Mouse (Mus musculus) urinary bladder, postnatal 25 days (tissue): ENCODE measurements around the gene Spr.
"Not testable (repeated sequence)": the region's sequence is repeated elsewhere in the genome, so short reads cannot be mapped to it uniquely, and the experiment has no call there.

Experiments used
- DNase-seq: peaks from one replicate; pipeline ENCODE4 v3.0.0; 2022; ENCODE audit warnings: low spot score

Gene Spr

DNA sequence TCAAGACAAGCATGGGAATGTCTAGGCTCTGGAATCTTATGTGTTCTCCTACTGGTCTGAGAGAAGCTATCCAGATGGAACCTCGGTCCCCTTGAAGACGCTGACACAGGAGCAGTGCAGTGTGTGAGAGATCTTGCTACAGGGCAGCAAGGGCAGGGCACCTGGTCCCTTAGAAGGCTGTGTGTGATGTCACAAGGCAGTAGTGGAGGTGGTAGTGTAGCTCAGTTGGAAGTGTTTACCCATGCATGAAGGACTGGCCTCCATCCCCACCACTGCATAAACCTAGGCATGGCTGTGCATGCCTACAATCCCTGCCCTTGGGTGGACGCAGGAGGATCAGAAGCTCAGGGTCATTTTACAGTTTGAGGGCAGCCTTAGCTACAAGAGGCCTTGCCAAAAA, 5.3 kb downstream of the Spr start:
- DNase-seq, result not testable (repeated sequence)

DNA sequence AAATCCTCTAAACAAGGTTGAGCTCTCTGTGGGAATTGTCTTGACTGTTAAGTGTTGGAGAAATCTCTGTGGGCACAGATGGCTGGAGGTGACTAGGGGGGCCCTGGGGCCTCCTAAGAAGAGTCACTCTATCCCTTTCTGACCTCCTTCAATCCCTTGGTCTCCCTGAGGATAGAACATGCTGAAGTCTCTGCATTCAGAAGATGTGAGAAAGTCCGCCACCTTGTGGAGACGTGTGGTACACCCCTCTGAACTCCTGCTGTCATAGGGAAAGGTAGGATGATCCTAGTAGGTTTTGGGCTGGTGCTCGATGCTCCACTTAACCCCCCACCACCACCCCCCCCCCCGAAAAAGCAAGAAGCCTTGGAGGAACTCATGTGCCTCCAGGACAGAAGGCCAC, 5.9 kb downstream of the Spr start:
- DNase-seq, result peak; percentile 66

DNA sequence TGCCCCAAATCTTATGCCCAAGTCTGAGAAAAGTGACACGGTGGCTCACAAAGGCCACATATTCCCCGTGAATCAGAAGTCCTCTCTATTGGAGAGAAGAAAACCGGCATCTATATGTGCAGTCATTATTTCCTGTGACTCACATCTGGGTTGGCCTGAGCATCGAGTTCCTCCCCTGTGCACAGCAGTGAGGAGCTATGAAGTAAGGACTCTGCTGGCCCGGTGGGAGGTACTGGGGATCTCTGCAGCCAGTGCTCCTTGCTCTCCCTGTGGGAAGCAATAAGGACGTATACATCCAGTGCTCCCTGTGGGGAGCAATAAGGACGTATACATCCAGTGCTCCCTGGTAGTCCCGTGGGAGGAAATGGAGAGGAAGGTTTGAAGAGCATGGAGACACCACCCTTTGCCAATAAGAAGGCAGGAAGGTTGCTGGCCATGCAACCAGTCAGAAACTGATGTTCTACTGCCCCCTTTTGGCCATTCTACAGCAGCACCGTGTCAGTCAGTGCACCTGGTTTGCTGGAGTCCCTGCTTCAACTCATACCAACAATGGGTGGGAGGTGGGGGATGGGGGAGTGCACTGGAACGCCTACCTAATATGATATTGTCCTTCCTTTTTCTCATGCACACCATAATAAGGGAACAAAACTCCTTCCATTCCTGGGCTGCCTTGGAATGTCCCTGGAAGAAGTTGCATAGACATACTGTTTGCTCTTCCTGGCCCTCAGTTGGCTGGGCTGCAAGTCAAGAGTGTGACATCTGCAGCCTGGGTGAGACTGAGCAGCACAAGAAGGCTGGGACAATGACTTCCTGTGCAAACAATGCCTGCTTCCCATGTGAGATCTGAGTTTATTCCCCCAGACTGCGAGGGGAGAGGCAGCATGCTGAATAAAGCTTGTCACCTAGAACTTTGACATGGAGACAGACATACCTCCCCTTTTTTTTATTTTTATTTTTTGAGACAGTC, 19.7 kb downstream of the Spr start:
- DNase-seq, result peak; percentile 29

DNA sequence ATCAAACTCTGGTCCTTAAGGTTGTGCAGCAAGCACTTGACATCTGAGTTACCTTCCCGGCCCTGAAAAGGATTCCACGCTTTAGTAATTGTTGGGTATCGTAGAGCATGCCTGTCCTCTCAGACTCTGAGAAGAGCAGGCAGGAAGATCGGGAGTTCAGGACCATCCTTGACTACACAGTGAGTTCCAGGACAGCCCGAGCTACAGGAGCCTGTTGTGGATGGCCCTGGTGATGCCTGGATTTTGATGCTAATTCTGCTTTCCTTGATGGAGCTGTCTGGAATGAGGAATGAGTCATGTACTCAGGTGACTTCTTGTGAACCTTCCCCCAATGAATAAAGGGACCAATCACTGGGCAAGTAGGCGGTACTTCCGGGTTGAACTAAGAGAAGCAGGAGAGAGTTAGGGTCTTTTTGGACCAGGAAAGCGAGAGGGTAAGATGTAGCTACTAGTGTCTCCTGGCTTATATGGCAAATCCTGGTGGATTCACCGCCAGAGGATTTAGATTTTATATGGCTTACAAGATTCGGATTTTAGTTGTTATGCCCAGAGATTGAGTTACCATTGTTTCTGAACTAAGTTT, 32.4 kb downstream of the Spr start:
- no peak for DNase-seq

DNA sequence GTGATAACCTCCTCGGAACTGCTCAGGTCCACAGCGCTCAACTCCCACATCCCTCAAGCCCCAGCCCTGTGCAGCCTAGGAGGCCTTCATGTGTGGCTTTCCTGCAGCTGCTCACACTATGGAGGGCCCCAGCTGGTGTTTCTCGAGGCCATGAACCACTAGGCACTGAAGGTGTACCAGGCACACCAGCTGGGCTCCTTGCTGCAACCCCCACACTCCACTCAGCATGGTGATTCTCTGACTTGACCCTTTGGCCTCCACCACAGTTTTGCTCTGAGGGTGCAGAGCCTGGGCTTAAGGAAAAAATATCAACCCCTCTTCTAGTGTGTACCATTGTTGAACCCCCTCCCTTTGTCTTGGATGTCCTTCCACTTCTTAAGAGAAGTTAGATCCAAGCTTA, 34.2 kb downstream of the Spr start:
- no peak for DNase-seq

DNA sequence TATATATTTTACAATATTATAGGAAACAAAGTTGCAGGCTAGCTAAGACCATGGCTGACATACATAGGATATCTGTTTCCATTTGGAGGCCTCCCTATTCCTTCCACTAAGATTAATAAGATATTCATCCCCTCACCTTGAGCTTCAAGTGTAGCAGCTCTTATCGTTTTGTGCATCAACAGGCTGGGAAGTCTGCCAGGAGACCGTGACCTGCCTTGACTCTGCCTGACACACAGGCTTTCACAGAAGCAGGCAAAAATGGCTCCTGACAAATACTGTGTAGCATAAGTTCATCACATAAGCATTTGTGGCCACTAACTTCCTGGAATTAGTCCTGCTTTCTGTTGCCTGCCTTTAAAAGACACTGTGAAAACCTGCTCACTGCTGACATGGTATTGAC, 41.1 kb downstream of the Spr start:
- no peak for DNase-seq

DNA sequence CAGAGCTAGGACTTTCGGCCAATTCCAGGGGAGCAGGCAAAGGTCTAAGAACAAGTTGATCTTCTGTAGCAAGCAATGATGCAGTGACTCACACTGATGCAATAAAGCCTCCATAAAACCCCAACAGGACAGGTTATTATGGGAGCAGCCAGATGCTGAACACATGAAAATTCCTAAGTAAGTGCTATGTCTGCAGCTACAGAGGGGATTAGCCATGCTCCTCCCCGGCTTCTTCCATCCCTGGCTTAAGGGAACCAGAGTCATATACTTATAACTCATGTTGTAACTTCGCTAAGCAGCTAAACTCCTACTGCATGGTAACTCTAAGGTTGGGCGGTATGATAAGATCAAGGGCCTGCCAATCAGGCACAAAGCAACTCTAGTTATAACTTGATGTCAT, 50.1 kb downstream of the Spr start:
- DNase-seq, result no peak

DNA sequence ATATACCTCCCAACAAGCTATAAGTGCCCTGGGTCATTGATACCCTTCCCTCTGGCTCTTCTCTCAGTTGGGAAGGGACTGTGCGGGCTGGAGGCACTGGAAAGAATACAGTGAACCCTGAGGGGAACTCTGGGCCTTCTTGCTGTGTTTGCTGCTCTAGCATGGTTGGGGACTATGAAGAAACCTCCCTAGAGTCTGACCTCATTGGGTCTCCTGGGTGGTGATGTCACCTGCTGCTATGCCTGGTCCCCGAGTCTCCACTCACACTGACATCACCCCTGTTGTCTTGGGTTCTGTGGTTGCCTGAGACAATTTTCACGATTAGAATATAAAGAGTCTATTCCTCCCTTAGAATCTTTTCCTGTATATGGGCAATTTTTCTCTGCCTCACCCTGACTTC, 50.9 kb downstream of the Spr start:
- DNase-seq, result no peak
